Mouse (Mus musculus) spleen, postnatal 14 days (tissue): ENCODE data around the gene Grik1.
A peak's percentile ranks its signal among the peaks of the same experiment; 100 is the strongest.

Experiments
- DNase-seq, 2 experiments: peaks; one replicate each; pipeline ENCODE4 v3.0.0; 2021 to 2022; ENCODE audit warnings: low spot score in 2 of 2

Gene Grik1

GRCm38 (mm10) chr16:88290132-88290772 lies at the start of gene Grik1:
Grik1 (minus strand) TSS chr16:88290265.
- no peak for DNase-seq

DNA sequence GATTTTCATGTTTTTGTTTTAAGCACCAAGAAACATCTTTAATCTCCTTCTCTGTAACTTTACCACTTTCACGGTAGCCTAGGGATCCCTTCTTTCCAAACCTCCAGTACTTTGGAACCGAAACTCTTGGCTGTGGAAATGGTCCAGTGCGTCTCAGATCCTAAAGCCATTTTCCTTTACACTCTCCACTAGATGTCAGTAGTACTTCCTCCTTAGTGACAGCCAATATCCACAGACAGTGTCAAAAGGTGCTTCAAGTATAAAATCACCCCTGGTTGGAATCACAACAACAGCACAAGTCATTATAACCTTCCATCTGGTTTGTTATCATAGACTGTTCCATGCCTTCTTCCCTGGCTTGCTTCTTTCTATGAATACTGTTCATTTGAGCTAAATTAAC lies 4.1 kb upstream of the Grik1 start:
- no peak for DNase-seq

- DNase-seq = no peak
Observed at GRCm38 (mm10) chr16:88289421-88290081, 514 bp downstream of the Grik1 start.

- DNase-seq = no peak
Observed at GRCm38 (mm10) chr16:88258407-88258806, 31.7 kb downstream of the Grik1 start.

GRCm38 (mm10) chr16:88257072-88257471 lies 33.0 kb downstream of the Grik1 start:
- DNase-seq = no peak

DNA sequence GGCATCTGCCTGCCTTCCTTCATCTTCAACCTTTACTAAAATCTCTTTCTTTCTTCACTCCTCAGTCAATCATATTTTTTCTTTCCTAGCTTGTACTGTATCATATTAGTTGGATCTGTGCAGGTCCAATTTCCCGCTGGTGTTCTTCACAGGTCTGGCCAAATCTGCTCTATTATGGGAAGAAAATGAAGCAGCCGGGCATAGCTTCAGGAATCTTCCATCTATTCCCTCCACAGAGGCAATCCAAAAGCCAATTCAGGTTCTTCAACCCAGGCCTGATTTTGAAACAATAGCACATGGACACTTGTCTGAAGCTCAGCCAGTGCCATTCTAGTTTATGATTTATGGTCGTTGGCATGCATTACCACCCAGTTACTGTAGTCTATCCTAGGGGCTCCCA lies 34.0 kb downstream of the Grik1 start:
- no peak for DNase-seq

GRCm38 (mm10) chr16:88252676-88253075 lies 37.4 kb downstream of the Grik1 start:
- DNase-seq = no peak

DNA sequence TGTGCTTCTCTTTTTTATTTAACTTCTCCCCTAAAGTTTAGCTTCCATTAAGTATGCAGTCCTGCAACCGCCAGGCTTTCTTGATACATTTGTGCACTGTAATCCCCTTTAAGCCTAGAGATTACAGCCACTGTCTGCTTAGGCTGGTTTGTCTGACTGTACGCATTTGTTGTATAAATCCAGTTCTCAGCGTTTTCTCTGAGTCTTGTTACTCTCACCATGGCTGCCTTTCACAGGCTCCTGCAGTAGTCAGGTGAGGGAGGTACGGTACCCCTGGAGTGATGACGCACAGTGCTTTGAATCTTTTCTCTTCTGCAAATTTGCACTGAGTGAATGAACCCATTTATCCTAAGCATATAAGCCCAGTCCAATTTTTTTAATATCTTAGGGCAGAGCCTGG lies 39.0 kb downstream of the Grik1 start:
- DNase-seq = no peak

DNA sequence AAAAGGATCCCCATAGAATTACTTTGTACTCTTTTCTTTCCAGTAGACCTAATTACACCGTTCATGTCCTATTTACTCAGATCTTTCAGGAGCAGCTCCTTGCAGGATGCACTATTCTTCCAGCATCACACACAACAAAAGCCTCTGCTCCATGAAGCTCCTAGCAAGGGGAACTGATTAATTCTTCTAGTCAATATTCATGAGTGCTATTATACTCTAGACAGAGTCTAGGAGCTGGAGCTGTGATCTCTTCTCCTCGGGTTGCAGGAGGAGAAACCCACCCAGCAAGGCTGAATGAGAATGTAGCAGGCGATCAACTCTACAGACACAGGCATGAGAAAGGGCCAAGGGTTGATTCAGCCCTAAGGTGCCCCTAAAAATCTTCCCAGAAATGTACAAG lies 40.2 kb downstream of the Grik1 start:
- DNase-seq = no peak

DNA sequence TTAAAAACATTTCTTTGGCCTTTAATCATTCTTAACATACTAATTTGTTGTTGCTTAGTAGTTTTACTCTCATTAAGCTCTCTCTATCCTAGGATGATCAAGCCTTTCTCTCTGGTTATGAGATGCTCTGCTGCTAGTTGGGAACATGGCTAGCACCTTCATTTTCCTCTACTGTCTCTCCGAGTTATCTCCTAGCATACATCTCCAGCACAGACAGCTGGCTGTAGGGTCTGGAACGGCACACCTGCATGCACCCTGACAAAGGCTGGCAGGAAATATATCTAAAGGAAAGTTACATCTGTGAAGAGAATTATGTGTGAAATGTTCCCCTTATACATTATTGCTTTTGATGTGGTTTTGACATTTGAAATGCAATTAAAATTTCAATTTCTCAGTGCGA lies 42.5 kb downstream of the Grik1 start:
- DNase-seq = no peak

DNA sequence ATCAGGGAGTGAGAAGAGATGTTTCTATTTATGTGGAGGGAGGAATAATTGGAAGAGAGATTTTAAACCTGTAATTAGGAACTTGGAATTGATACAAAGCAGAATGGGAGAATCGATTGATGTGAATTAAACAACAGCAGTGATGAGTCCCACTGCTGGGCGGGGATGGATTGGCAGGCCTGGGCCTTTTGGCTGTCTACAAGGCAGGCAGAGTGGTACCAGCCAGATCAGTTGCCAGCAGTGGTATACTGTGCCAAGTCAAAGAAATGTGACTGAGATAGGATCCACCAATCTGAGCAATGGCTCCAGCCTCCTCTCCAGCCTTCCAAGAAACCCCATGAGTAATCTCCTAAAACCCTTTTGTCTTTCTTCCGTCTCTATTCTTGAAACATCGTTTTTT lies 45.4 kb downstream of the Grik1 start:
- DNase-seq = no peak

DNA sequence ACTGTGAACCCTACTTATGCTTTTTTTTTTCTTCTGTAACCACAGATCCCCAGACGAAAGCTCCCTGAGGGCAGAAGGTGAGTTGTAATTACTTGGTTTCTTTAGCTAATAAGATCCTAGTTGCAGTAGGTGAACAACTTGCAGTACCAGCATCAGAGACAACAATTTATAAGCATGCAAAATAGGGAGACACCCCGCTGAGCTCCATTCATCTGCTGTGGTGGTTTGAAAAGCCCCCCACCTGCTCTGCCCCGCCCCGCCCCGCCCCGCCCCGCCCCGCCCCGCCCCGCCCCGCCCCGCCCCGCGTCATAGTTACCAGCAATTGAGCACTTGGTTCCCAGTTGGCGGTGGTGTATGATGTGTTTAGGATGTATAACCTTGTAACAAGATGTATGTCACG lies 64.4 kb downstream of the Grik1 start:
- no peak for DNase-seq

- DNase-seq = no peak
Observed at GRCm38 (mm10) chr16:88221932-88222331, 68.1 kb downstream of the Grik1 start.

DNA sequence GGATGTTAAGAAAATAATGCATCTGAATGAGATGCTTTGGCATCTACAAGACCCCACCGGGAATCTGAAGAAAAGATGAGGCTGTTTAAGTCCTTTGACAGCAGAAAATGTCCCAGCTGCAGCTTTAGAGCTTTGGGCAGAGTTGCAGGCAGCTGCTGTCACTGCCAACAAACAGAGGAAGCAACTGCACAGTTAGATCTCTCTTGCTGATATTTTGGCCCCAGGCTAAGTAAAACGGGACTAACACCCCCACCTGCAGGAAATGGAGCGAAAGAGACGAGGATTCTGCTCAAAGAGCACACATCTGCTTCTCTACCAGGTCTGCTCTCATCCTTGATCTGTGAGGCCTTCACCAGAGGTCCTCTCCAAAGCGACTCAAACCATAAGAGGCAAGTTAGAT lies 77.5 kb downstream of the Grik1 start:
- no peak for DNase-seq

DNA sequence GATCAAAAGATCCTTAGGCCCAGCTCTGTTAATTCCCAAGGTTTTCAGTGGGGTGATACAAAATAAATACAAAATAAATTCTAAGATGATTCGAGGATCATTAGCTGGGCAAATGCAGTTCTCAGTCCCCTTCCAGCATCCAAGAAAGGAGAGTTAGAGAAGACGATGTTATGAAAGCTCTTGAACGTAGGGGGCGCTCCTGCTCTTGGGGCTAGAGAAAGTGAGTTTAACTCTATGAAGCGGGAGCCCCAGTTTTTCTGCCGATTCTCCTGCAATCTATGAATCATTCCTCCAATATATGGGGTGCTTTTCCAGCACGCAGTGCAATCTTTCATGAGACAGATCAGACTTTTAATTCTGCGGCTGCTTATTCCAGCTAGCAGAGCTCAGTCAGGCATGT lies 78.2 kb downstream of the Grik1 start:
- no peak for DNase-seq

- peak; percentile 7 to 14 for DNase-seq
Observed at GRCm38 (mm10) chr16:88204400-88204799, 85.7 kb downstream of the Grik1 start.

DNA sequence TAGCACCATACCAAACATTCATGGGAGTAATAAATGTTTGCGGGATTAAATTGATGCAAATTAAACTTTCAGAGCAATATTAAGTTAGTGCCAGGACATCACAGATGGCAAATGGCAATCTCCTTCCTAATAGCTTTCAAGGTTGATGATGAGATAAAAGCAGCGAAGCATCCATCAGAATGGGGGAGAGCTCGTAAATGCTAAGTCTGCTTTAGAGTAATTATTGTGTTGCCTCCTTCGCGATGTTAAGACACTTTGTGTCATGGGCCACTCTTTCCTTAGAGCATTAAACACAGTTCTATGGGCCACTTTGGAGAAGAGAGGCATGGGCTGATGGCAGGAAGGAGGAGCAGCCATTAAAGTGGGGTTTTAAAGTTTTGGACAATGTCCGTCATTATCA lies 86.1 kb downstream of the Grik1 start:
- no peak for DNase-seq

- no peak for DNase-seq
Observed at GRCm38 (mm10) chr16:88187433-88188037, 102.5 kb downstream of the Grik1 start.

DNA sequence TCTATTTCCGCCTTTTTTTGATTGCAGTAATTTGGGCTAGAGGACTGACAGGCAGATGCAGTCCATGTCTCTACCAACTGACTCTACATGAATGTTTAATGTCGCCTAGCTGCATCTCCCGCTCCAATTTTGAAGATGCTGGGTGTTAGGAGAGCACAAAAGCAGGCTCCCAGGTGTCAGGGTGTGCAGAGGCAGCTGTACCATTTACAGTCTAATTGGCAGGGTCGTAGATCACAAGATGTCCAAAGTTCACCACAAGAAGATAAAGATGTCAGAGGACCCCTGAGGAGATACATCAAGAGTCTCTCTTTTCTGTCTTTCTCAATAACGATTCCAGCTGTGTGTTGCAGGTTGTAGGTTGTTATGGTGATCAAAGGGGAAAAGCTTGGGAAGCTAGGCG lies 111.3 kb downstream of the Grik1 start:
- no peak for DNase-seq

GRCm38 (mm10) chr16:88177364-88177763 lies 112.7 kb downstream of the Grik1 start:
- no peak for DNase-seq

- DNase-seq = no peak
Observed at GRCm38 (mm10) chr16:88174083-88174721, 115.9 kb downstream of the Grik1 start.

DNA sequence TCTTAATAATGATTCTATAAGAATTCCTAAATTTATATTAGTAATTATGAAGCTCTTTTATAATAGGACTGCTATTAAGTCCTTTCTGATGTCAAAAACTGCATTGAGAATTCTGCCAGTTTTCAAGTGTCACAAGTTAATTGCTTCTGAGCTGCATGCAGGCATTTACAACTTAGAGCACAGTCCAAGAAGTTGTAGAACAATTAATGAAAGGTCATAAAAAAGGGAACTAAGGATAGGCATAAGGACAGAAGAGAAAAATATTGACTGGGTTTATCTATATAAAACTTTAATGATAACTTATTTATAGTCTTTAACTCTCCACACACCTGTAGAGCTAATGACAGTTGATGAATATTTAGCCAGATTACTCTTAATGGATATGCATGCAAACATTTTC lies 123.5 kb downstream of the Grik1 start:
- no peak for DNase-seq

- DNase-seq = no peak
Observed at GRCm38 (mm10) chr16:88142574-88142973, 147.5 kb downstream of the Grik1 start.
